Mouse (Mus musculus): Measurements from ENCODE around the gene Erbb4. TPM values are rescaled to one million over a fixed set of nuclear protein-coding genes. Genes with fewer than 3 reads are reported as not detected.

The Erbb4 gene
- total RNA-seq, 2 experiments from 2014 or later, result 75.6 to 76.9 TPM

DNA sequence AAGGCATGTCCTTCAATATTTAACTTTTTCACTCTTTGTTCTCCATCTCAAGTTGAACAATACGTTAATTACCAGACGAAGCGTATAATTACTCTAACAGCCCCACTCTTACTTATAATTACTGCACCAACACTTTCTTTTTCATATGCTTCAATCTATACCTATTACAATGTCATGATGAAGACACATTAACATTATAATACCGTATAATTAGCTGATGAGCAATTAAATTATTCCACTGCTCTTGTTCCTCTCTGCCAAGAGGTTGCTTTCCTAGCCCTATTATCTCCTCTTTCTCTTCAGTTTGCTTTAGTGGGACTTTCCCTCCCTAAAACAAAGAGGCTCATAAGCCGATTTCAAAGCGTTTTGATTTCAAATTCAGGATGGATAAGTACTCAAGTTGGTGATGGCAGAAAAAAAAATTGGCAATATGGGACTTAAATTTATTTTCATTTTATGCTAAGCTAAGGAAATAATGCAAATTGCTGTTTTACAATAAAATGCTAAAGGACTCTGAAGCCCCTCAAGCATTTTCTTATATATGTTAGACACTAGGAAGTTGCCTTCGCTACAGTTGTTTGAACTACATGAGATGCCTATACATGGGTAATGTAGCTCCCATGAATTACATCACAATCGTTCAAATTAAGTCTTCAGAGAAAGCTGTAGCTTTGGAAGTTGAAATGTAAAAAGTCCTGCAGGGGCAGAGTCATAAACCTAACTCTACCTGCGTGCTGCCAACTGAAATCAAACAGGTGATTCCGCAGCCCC is 440.8 kb downstream of the Erbb4 start:
- intact Hi-C loops (cut with DNase I), result no loop called here
- no peak for DNase-seq

DNA sequence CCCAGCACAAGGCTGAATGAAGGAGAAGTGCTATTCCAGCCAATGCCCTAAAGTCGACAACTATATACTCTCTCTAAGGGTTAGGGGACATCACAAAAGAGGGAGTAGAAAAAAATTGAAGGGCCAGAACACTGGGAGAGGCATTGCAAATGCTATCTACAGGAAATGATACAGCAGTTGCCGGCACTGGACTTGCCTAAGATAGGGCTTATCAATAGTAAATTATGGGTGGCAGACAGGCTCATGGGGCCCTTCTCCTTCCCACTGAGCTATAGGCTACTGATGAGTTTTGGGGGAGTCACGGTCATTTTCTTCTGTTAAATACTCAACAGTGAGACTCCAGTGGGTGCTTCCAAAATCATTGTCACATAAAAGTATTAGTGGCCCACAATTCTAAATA is 517.4 kb downstream of the Erbb4 start:
- intact Hi-C loops (cut with DNase I), result no loop called here
- DNase-seq, result no peak

DNA sequence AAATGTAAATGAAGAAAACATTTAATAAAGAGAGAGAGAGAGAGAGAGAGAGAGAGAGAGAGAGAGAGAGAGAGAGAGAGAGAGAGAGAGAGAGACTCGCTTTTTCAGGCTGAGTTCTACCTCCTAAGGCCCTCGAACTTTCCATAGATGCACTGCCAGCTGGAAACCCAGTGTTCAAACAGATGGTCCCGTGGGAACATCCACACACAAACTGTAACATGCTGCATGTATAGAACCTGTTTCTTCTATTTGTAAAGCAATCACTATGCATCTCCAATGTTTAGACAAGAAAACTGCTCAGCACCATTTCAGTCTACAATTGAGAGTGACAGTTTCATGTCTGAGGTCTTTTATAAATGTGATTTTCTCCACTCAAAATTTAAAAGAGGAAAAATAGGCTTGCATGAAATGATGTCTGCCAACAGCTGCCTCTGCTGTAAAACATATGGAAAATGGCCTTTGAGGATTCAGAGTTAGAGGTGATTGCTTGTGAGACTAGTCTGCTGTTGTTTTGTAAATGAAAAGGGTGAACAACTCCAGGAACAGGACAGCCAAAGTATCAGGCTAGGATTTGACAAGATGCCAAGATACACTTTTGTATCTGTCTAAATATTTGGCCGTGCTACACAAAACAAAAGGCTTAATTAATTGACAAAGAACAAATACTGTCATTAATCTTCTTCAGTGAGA is 533.9 kb downstream of the Erbb4 start:
- intact Hi-C loops (cut with DNase I), result no loop called here
- peak; percentile 3 for DNase-seq

DNA sequence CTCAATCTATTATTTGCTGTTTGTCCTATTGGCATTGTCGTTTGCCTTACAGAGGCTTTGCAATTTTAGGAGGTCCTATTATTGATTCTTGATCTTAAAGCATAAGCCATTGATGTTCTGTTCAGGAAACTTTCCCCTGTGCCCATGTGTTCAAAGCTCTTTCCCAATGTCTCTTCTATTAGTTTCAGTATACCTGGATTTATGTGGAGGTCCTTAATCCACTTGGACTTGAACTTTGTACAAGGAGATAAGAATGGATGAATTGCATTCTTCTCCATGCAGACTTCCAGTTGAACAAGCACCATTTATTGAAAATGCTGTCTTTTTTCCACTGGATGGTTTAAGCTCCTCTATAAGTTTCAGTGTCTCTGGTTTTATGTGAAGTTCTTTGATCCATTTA is 536.9 kb downstream of the Erbb4 start:
- intact Hi-C loops (cut with DNase I), result no loop called here

DNA sequence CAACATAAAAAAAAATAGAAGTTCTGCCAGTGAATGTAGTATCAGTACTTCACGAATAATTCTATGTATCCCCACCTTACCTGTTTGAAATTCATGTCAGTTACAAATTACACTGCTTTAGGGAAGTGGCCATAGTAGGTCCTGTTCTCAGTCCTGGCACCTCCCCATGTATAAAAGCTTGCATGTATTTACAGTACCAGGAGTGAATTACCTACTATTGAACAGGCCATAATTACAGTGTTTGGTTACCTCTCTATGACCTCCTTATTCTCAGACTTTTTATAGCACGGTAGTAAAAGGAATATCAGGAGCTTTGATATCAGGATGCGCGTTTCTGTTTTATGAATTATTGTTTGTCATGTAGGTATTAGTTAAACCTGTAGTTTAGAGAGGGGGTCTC is 564.9 kb downstream of the Erbb4 start:
- no peak for DNase-seq
- intact Hi-C loops (cut with DNase I), result no loop called here

More for the DNA sequence above, 536.9 kb downstream of the Erbb4 start:
- no peak for DNase-seq

DNA sequence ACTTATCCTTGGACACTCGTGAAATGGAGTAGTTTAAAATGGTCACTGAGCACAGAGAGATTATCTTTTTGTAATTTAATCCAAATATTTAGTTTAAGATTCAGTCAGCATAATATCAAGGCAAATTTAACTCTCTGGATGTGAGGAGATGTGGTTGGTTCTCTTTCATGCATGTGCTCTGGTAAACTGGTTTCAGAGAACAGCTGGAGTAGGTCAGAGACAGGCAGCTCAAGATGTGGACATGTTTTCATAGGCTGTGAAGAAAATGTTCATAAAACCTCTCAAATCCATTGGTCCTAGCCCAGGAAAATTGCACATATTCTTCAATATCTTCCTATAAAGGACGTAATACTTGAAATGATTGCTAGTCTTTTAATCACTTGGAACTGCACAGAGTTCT is 590.0 kb downstream of the Erbb4 start:
- intact Hi-C loops (cut with DNase I), result no loop called here
- DNase-seq, result no peak

DNA sequence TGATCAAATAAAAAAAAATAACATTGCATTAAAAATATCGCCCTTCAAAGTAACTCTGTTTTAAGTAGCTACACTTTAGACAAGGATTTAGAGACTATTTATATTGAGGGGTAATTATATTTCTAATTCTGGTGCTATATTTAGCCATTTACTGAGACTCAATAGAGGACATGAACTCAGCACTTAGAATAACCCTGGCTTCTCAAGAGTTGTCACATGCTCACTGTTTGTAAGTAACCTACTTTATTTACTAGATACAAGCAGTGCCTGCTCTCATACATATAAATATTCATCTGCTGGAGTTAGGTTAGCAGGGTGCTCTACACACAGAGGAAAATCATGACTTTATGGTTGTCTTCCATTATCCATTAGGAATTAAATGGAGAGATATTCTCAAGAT is 604.0 kb downstream of the Erbb4 start:
- no peak for DNase-seq
- intact Hi-C loops (cut with DNase I), result no loop called here

DNA sequence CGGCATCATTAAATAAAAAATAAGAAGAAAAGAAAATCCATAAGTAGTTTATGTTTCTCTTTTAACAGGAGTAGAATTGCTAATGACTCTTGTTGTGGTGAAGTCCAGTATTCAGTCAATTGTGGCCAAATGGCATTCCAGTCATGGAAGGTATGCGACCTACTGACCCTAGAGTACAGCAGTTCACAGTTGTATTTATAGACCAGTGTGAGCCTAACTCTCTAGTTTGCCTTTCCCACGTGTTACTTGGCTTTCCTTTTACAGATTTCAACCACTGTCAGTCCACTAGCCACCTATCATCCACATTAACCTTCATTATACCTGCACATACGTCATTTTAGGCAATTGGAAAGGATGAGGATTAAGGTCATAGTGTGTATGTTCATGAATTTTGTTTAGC is 606.3 kb downstream of the Erbb4 start:
- intact Hi-C loops (cut with DNase I), result no loop called here
- DNase-seq, result no peak

DNA sequence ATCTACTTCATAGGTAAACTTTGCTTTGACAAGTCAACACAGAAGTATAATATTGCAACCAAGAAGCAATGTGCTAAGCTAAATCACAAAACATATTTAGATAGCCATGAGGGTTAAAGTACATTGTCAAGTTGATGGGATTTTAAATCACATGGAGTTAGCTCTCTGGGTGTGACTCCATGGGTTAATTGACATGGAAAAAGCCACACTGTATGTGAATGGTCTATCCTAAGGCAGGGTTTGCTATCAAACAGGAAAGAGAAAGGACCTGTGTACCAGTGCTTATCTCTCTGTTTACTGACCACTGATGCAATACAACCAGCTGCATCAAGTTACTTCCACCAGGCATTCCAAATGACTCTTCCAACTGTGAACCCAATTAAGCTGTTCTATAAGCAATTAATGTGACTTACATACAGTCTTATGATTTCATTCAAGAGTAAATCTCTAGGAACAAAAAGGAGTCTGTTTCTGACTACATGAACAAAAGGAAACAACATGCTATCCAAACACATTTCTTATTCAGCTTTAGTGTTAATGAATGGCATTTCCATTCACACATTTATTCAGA is 641.4 kb downstream of the Erbb4 start:
- intact Hi-C loops (cut with DNase I), result no loop called here
- DNase-seq, result no peak

DNA sequence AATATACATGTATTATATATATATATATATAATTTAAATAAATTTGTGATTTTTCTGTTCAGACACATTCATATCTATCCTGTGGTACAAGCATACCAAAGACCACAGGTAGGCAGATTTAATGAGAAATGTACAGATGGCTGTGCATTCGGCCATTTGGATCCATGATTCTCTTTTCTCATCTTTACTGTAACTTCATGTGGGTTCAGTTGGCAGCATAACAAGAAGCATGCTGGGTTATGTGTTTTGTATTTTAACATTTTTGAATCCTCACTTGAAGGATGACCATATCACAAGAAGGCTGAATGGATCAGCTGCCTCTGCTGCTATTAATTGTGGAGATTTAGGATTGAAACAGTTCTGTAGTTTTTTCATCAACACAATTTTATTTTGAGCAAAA is 656.6 kb downstream of the Erbb4 start:
- DNase-seq, result peak; percentile 27
- intact Hi-C loops (cut with DNase I), result no loop called here

DNA sequence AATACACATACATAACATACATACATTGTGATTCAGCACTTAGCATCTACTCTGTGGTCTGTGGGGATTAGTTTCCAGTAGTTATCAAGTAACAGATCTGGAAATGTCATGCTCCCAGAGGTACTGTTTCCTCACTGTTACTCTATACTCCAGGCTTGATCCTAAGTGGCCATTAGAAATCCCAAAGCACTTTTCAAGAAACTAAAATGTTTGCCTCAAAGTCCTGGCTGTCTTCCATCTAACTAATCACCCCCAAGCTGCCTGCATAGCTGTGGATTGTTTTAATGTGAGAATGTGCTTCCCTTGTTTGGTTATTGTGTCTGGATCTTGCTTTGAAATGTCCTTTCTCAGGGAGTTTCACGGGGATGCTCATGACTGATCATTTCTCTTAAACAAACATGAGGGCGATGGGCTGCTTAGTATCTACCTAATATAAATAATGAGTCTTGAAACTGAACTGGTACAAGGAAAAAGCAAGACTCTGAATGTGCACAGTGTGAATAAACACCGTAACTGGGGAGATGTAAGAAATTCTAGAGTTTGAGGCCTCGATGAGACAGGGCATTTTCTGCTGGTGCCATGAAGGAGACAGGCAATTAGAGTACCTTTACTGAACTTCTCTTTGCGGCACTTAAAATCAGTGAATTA is 683.4 kb downstream of the Erbb4 start:
- no peak for DNase-seq
- intact Hi-C loops (cut with DNase I), result no loop called here

DNA sequence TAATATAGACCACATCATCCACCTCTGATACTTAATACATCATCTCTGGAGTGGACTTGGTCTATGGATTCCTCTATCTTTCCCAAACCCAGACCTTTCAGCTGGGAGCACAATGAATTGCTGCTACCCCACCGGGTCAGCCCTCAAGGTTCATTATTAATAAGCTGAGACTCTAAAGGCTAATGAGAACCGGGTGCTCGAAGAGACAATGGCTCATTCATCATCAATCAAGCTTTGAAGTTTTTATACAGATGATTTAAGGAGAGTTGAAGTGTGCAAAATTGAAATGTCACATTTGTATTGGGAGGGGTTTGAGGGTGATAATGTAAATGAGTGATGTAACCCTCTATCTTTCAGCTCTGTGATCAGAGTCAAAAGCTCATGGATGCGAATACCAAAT is 706.7 kb downstream of the Erbb4 start:
- DNase-seq, result no peak
- intact Hi-C loops (cut with DNase I), result no loop called here

DNA sequence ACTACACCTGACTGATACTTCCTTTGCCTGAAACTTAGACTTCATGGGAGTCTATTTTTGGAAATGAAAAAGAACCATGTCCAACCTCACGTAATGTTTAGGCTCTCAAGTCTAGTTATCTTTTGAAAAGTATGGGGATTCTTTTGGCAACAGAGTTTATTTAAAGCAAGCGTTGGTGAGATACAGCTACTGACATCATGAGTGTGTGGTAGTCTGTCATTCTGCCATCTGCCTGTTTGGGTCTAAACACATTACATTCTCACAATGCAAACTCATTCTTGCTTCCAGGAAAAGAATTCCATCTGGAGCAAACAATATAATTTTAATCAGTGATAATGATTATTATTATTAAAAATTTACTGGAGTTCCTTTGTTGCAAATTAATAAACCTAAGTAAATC is 736.3 kb downstream of the Erbb4 start:
- intact Hi-C loops (cut with DNase I), result no loop called here
- DNase-seq, result no peak

DNA sequence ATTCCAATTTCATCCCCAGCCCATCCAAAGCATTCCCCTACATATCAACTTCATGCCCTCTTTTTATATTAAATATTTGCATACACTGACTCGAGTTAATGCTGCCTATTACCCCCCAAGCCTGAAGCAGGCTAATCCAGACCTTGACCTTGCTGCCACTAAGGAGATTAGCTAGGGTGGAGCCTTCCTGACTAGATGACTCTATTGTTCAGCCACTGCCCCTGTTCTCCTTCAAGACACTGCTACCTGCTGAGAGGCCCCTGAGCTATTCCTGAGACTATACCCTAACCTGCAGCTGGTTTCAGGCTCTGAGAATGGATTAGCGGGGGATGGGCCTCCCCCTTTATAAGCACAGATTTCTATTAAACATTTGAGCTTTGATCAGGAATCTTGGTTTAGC is 774.1 kb downstream of the Erbb4 start:
- intact Hi-C loops (cut with DNase I), result no loop called here
- DNase-seq, result no peak

DNA sequence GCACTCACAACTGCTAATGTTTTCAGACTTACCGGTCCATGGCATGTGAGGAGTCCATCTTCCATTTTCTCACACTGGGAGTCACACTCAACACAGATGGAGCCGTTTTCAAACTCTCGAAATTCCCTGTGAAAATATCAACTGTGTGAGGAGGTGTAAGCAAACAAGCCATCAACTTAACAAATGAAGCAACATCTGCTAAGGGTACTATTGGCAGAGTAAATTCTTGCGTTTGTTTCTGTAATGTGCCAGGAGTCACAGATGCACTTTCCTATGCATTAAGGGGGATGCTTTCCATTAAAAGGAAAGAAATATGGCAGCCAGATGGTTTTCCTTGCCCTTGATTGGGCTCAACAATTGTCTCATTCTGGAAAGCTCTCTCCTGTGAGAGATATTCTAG is 802.0 kb downstream of the Erbb4 start:
- intact Hi-C loops (cut with DNase I), result no loop called here
- DNase-seq, result no peak

DNA sequence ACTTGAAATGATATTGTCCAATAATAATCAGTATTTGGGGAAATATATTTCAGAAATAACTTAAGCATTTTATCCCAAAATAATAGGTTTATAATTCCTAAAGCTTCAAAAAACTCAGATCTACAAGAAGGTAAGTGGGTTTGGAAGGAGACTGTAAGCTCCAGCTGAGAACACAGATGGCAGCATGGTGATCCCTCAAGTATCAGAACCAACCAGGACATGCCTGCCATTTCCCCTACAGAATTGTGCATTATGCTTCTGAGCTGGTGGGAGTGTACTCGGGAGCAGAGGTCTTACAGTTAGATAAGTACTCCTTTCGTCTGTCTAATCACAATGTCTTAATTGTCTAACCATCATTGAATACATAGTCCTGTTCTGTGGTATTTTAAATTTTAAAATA is 823.4 kb downstream of the Erbb4 start:
- no peak for DNase-seq
- intact Hi-C loops (cut with DNase I), result no loop called here

DNA sequence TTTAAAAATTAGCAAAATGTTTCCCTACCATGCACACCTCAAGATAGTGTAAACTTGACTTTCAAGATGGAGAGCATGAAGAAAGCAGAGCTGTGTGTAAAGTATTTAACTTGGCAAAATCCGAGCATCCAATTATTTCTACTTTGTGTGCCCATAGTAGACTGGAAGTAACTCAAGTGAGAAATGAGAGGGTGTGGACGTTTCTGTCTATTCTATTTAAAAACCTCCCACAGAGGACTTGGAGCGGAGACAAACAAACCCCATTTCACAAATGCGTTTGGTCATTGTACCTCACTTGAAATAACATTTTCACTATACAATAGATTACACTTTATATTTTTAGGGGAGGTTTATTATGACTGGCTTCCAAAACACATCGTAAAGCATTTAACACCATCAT is 832.0 kb downstream of the Erbb4 start:
- intact Hi-C loops (cut with DNase I), result no loop called here
- DNase-seq, result no peak

DNA sequence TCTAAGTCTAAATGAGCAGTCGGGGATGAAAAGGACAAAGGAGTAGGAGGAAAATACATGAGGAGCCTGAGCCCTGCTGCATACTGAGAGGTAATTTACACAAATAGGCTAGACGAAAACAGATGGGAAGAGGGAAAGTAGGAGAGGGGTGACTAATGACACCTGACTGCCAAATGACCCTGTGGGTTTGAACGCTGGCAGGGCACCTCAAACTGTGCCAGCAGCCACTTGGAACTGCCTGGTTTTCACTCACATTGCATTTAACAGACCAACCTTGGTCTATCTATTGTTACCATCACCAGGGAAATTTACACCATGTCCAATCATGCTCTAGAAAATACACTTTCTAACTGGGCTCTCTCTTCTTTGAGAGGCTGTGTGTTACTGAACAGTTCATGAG is 929.3 kb downstream of the Erbb4 start:
- intact Hi-C loops (cut with DNase I), result no loop called here
- DNase-seq, result peak; percentile 77

DNA sequence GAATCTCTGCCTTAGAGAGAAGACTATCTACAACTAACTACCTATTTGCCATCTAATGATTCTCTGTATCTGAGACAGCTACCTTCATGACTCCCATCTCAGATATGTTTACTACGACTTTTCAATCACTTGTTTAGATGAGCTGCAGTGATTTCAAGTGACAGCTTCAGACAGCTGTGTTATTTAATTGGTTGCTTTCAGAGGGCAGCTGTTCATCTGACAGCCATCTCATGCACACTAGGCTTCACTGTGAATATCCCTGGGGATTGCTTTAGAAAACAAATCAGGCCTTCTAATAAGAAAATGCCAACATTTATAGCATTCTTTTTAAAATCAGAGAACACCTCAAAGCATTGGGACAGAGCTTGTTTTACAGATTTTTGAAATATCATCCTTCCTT is 952.6 kb downstream of the Erbb4 start:
- no peak for DNase-seq
- intact Hi-C loops (cut with DNase I), result no loop called here

DNA sequence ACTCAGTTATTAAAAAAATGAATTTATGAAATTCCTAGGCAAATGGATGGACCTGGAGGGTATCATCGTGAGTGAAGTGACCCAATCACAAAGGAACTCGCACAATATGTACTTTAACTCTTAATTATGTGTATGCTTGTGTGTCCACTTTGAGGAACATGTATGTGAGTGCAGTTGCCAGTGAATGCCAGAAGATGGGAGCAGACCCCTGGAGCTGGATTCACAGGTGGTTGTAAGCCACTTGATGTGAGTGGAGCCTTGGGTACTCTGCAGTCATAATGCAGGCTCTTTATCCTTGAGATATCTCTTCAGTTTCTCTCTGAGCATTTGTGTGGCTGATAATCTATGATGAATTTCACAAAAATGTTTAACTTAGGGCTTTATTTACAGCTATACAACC is 957.3 kb downstream of the Erbb4 start:
- intact Hi-C loops (cut with DNase I), result no loop called here
- peak; percentile 6 for DNase-seq

DNA sequence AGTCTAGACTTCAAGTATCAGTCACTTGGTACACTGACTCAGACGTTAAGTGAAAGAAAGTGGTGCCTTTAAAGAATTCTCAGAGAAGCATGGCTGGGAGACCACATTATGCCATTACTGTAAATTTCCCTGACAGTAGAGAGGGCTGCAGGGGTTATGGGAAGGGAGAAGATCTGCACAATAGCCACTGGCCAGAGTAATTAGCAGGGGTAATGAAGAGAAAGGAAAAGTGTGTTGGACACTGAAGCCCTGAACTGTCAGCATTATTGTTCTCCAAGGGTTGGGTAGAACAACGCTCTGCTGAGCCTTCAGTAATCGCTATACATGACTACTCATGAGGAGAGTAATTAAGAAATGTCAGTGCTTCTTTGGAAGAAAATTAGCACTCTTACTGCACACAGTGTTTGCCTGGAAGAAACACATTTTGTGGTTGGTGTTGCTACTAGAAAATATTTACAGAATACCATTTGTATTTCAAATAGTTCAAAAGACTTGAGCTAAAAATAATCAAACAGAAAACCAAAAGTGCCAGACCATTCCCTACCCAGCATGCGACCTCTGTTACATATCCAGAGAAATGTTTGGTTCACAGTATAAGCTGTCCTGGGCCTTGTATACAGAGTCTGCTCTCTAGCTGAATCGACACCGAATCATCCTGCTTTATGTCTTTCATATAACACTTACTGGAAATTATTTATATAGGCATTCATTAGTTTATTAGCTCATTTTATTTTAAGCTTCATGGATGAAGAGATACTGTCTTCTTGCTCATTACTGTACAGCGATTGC is 965.1 kb downstream of the Erbb4 start:
- intact Hi-C loops (cut with DNase I), result no loop called here
- DNase-seq, result no peak

All from left cerebral cortex, postnatal 4 days (tissue).